Mouse (Mus musculus): ENCODE results near the gene Iqcn. TPM values are rescaled to one million over a fixed set of nuclear protein-coding genes. Genes with fewer than 3 reads are reported as not detected.

Gene Iqcn
- polyA plus RNA-seq, 1 experiment from 2014 or later = 0.05 TPM

- ATAC-seq (replicated peaks; ENCODE audit: low FRiP score, low TSS enrichment, low read depth) (no peak), DNase-seq (ENCODE audit: low spot score) (no peak)
- peaks cover 29% of the 10 kb centered on the region for H3K4me1 ChIP-seq (replicated peaks; ENCODE audit: control insufficient read depth, insufficient read depth, low read length)
- no peak overlapping the region for H3K4me2 ChIP-seq (ENCODE audit: low read length)
- no peak overlapping the region for H3K27ac ChIP-seq (ENCODE audit: low read depth)
- 96% methylated on average over 1 of the region's 1 CpGs for whole genome bisulfite sequencing
- no peak overlapping the region for H3K4me3 ChIP-seq (ENCODE audit: low read depth, low read length)
- H3K36me3 ChIP-seq (ENCODE audit: control insufficient read depth, insufficient read depth, low read length) = peaks cover 23% of the 10 kb centered on the region
- H3K9me3 ChIP-seq (ENCODE audit: control insufficient read depth, low read length) = no peaks in the 10 kb centered on the region
- H3K27me3 ChIP-seq (replicated peaks; ENCODE audit: control insufficient read depth, insufficient read depth, low read length) = no peaks in the 10 kb centered on the region
- no peak overlapping the region for H3K9ac ChIP-seq (ENCODE audit: low read length)
Measured at GRCm38 (mm10) chr8:70762118-70762517, 58.9 kb downstream of the Iqcn start.

GRCm38 (mm10) chr8:70763354-70763753 lies 60.1 kb downstream of the Iqcn start:
- no peak overlapping the region for H3K4me2 ChIP-seq (ENCODE audit: low read length)
- peak overlapping the region; percentile 10 for H3K27ac ChIP-seq (ENCODE audit: low read depth)
- no peaks in the 10 kb centered on the region for H3K9me3 ChIP-seq (ENCODE audit: control insufficient read depth, low read length)
- H3K27me3 ChIP-seq (replicated peaks; ENCODE audit: control insufficient read depth, insufficient read depth, low read length) = no peaks in the 10 kb centered on the region
- no peak overlapping the region for H3K9ac ChIP-seq (ENCODE audit: low read length)
- WGBS = 5% methylated on average over 3 of the region's 3 CpGs
- ATAC-seq (replicated peaks; ENCODE audit: low FRiP score, low TSS enrichment, low read depth) = no peak
- peaks cover 20% of the 10 kb centered on the region for H3K36me3 ChIP-seq (ENCODE audit: control insufficient read depth, insufficient read depth, low read length)
- peak; percentile 77 for DNase-seq (ENCODE audit: low spot score)
- no peak overlapping the region for H3K4me3 ChIP-seq (ENCODE audit: low read depth, low read length)
- peaks cover 29% of the 10 kb centered on the region for H3K4me1 ChIP-seq (replicated peaks; ENCODE audit: control insufficient read depth, insufficient read depth, low read length)

GRCm38 (mm10) chr8:70764026-70764425 lies 60.8 kb downstream of the Iqcn start:
- H3K36me3 ChIP-seq (ENCODE audit: control insufficient read depth, insufficient read depth, low read length) = peaks cover 24% of the 10 kb centered on the region
- H3K4me2 ChIP-seq (ENCODE audit: low read length) = no peak overlapping the region
- no peaks in the 10 kb centered on the region for H3K9me3 ChIP-seq (ENCODE audit: control insufficient read depth, low read length)
- H3K27ac ChIP-seq (ENCODE audit: low read depth) = peak overlapping the region; percentile 10
- no peak overlapping the region for H3K4me3 ChIP-seq (ENCODE audit: low read depth, low read length)
- 60% methylated on average over 8 of the region's 8 CpGs for WGBS
- peaks cover 29% of the 10 kb centered on the region for H3K4me1 ChIP-seq (replicated peaks; ENCODE audit: control insufficient read depth, insufficient read depth, low read length)
- DNase-seq (ENCODE audit: low spot score) (peak; percentile 70), ATAC-seq (replicated peaks; ENCODE audit: low FRiP score, low TSS enrichment, low read depth) (no peak)
- H3K27me3 ChIP-seq (replicated peaks; ENCODE audit: control insufficient read depth, insufficient read depth, low read length) = no peaks in the 10 kb centered on the region
- no peak overlapping the region for H3K9ac ChIP-seq (ENCODE audit: low read length)

- 88% methylated on average over 13 of the region's 13 CpGs for WGBS
- Histone ChIP-seq H3K9me3 (ENCODE audit: control insufficient read depth, low read length) (no peaks in the 10 kb centered on the region), H3K27me3 (replicated peaks; ENCODE audit: control insufficient read depth, insufficient read depth, low read length) (no peaks in the 10 kb centered on the region), H3K4me3 (ENCODE audit: low read depth, low read length) (no peak overlapping the region), H3K4me2 (ENCODE audit: low read length) (peak overlapping the region; percentile 79; the same call in 1 of the 2 replicates), H3K4me1 (replicated peaks; ENCODE audit: control insufficient read depth, insufficient read depth, low read length) (peaks cover 29% of the 10 kb centered on the region), H3K9ac (ENCODE audit: low read length) (no peak overlapping the region), H3K36me3 (ENCODE audit: control insufficient read depth, insufficient read depth, low read length) (peaks cover 26% of the 10 kb centered on the region), H3K27ac (ENCODE audit: low read depth) (peak overlapping the region; percentile 10)
- no peak for DNase-seq (ENCODE audit: low spot score)
- no peak for ATAC-seq (replicated peaks; ENCODE audit: low FRiP score, low TSS enrichment, low read depth)
Measured at GRCm38 (mm10) chr8:70764676-70765075, 61.4 kb downstream of the Iqcn start.

GRCm38 (mm10) chr8:70765329-70765728 lies 62.1 kb downstream of the Iqcn start:
- peak overlapping the region; percentile 79 for H3K4me2 ChIP-seq (ENCODE audit: low read length)
- peak overlapping the region; percentile 44 for H3K4me3 ChIP-seq (ENCODE audit: low read depth, low read length)
- H3K27ac ChIP-seq (ENCODE audit: low read depth) = 0 out of 2 replicates have a peak overlapping the region, but pooled peaks have one; percentile 47
- H3K9ac ChIP-seq (ENCODE audit: low read length) = peak overlapping the region; percentile 54
- no peaks in the 10 kb centered on the region for H3K27me3 ChIP-seq (replicated peaks; ENCODE audit: control insufficient read depth, insufficient read depth, low read length)
- ATAC-seq (replicated peaks; ENCODE audit: low FRiP score, low TSS enrichment, low read depth) (no peak), DNase-seq (ENCODE audit: low spot score) (no peak)
- peaks cover 23% of the 10 kb centered on the region for H3K4me1 ChIP-seq (replicated peaks; ENCODE audit: control insufficient read depth, insufficient read depth, low read length)
- peaks cover 33% of the 10 kb centered on the region for H3K36me3 ChIP-seq (ENCODE audit: control insufficient read depth, insufficient read depth, low read length)
- 74% methylated on average over 9 of the region's 9 CpGs for WGBS
- H3K9me3 ChIP-seq (ENCODE audit: control insufficient read depth, low read length) = no peaks in the 10 kb centered on the region

- H3K4me2 ChIP-seq (ENCODE audit: low read length) = peak overlapping the region; percentile 79
- WGBS = 1% methylated on average over 34 of the region's 34 CpGs
- H3K36me3 ChIP-seq (ENCODE audit: control insufficient read depth, insufficient read depth, low read length) = peaks cover 38% of the 10 kb centered on the region
- peak overlapping the region; percentile 44 for H3K4me3 ChIP-seq (ENCODE audit: low read depth, low read length)
- H3K27me3 ChIP-seq (replicated peaks; ENCODE audit: control insufficient read depth, insufficient read depth, low read length) = no peaks in the 10 kb centered on the region
- peaks cover 22% of the 10 kb centered on the region; the same call in 1 of the 2 replicates for H3K4me1 ChIP-seq (replicated peaks; ENCODE audit: control insufficient read depth, insufficient read depth, low read length)
- no peak for ATAC-seq (replicated peaks; ENCODE audit: low FRiP score, low TSS enrichment, low read depth)
- H3K9ac ChIP-seq (ENCODE audit: low read length) = peak overlapping the region; percentile 54
- no peaks in the 10 kb centered on the region for H3K9me3 ChIP-seq (ENCODE audit: control insufficient read depth, low read length)
- peak; percentile 78 for DNase-seq (ENCODE audit: low spot score)
- peak overlapping the region; percentile 54; the same call in 1 of the 2 replicates for H3K27ac ChIP-seq (ENCODE audit: low read depth)
Measured at GRCm38 (mm10) chr8:70765838-70766570, 62.7 kb downstream of the Iqcn start.

- 9% methylated on average over 21 of the region's 21 CpGs for WGBS
- DNase-seq (ENCODE audit: low spot score) (peak; percentile 85), ATAC-seq (replicated peaks; ENCODE audit: low FRiP score, low TSS enrichment, low read depth) (peak; percentile 56)
- H3K4me2 ChIP-seq (ENCODE audit: low read length) = peak overlapping the region; percentile 79
- no peaks in the 10 kb centered on the region for H3K9me3 ChIP-seq (ENCODE audit: control insufficient read depth, low read length)
- H3K9ac ChIP-seq (ENCODE audit: low read length) = peak overlapping the region; percentile 54
- peak overlapping the region; percentile 54; the same call in 1 of the 2 replicates for H3K27ac ChIP-seq (ENCODE audit: low read depth)
- peaks cover 46% of the 10 kb centered on the region for H3K36me3 ChIP-seq (ENCODE audit: control insufficient read depth, insufficient read depth, low read length)
- H3K27me3 ChIP-seq (replicated peaks; ENCODE audit: control insufficient read depth, insufficient read depth, low read length) = no peaks in the 10 kb centered on the region
- H3K4me1 ChIP-seq (replicated peaks; ENCODE audit: control insufficient read depth, insufficient read depth, low read length) = peaks cover 15% of the 10 kb centered on the region; the same call in 1 of the 2 replicates
- H3K4me3 ChIP-seq (ENCODE audit: low read depth, low read length) = peak overlapping the region; percentile 44
Measured at GRCm38 (mm10) chr8:70766571-70767440, 63.5 kb downstream of the Iqcn start.

Data from intestine, embryonic 14.5 days (tissue).